Mouse (Mus musculus): Measurements from ENCODE around the gene Adgrg6. TPM values are rescaled to one million over a fixed set of nuclear protein-coding genes. Genes with fewer than 3 reads are reported as not detected.

Adgrg6 gene
- 0.79 and 1.00 TPM in 2 replicates for polyA plus RNA-seq (2012; rRNA removed)

DNA sequence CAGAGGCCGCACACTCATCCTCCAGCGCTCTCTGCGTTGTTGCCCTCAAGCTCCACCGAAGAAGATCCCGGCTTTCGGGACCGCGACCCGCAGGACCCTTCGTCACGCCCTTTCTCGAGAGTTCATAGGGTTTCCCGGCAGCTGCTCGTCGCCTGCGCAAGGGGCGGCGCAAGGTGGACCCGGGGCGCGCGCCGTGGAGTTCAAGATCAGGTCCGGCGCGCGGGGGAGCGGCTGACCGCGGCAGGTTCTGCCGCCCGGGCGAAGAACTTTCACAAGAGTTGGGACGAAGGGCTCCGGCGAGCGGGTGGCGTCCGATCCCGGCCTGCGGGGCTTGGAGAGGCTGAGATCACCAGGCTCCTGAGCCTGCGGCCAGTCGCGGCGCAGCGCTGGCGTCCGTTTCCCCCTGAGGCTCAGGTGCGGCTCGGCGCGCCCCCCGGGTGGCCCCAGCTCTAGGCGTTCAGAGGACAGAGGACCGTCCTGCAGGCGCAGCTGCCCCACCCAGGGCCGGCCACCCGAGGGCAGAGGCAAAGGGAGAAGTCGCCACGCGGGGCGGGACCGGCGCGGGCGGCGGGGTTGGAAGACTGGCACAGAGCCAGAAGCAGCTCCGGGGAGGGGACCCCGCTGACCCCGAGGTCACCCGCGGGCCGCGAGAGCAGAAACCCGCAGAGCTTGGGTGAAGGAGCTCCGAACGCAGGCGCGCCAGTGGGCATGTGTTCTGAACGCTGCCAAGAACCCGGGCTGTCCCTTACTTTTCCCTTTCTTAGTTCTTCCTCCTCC lies at the start of gene Adgrg6:
Gene Adgrg6, minus strand, starts transcription at position 719 of the 777 bp plus-strand sequence.

Other genes starting within 250 kb of the Adgrg6 start
- 23.7 and 27.6 TPM in 2 replicates for gene Vta1, start 159.9 kb upstream of the Adgrg6 start, polyA plus RNA-seq (2012; rRNA removed)
- gene Nmbr, start 159.9 kb upstream of the Adgrg6 start, polyA plus RNA-seq (2012; rRNA removed), result 0.06 TPM in 1 of 2 replicates, not detected in the other
- not detected in 2 replicates for gene Gje1, start 172.6 kb upstream of the Adgrg6 start, polyA plus RNA-seq (2012; rRNA removed)

All from liver, embryonic 18 days (tissue).